Mouse (Mus musculus) fibroblast of lung, adult 2 months (primary cell): ENCODE data around the gene Tap1.
"Not testable (repeated sequence)": the region's sequence is repeated elsewhere in the genome, so short reads cannot be mapped to it uniquely, and the experiment has no call there.

Source experiments
- DNase-seq: peaks from one replicate; pipeline ENCODE4 v3.0.0-alpha.2; 2011; ENCODE audit warnings: low read depth

The Tap1 gene

DNA sequence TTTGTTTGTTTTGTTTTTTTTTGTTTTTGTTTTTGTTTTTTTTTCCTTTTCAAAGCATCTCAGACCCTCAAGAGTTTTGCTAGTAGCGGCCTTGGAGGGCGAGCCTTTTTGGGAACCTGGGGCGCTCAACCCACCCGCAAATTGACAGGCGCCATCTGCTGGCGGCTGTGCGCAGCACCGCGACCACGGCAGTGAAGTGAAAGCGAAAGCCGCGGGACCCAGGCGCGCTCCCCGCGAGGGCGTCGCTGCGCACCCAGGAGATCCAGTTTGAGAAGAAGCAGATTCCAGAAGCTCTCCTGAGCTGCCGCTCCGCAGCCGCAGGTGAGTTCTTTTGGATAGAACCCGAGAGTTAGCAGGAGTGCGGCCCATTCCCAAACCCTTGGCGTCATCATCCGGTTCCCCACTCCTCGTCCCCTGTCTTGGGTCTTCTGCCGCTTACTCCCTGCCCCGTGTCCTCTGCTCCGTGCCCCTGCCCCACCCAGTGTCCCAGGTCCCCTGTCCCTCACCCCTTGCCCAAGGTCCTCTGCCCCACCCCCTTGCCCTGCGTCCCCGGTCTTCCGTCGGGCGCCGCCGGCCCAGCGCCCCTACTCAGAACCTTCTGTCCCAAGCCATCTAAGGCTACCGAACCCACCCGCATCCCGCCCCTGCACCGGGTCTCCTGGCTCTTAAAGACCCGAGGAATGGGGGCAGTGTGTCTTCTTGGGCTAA is 17.1 kb downstream of the Tap1 start:
- no peak for DNase-seq

DNA sequence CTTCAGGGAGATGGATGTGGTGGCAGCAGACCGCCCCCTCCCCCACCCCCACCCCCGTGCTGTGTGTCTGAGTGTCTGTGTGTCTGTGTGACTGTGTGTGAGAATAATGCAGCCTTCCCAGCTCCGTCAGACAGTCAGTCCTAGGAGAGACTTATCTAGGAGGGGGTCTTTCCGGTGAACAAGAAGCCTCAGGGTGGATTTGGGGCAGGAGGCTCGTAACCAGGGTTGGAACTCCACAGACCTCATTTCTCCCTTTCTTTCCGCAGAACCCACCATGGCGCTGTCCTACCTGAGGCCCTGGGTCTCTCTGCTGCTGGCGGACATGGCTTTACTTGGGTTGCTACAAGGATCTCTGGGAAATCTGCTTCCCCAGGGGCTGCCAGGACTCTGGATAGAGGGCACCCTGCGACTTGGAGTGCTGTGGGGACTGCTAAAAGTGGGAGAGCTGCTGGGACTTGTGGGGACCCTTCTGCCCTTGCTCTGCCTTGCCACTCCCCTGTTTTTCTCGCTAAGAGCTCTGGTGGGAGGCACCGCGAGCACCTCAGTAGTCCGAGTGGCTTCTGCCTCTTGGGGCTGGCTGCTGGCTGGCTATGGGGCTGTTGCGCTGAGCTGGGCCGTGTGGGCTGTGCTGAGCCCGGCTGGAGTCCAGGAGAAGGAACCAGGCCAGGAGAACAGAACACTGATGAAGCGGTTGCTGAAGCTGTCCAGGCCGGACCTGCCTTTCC is 17.8 kb downstream of the Tap1 start:
- DNase-seq = no peak

DNA sequence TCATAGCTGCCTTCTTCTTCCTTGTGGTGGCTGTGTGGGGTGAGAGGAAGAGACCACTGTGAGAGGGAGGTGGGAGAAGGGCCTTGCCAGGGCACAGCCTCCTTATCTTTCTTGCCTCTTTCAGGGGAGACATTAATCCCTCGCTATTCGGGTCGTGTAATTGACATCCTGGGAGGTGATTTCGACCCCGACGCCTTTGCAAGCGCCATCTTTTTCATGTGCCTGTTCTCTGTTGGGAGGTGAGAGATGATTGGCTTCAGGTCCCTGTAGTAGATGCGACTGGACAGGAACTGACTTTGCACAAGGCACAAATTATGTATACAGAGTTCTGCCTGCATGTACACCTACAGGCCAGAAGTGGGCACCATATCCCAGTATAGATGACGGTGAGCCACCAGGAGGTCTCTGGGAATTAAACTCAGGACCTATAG is 18.4 kb downstream of the Tap1 start:
- DNase-seq = no peak

DNA sequence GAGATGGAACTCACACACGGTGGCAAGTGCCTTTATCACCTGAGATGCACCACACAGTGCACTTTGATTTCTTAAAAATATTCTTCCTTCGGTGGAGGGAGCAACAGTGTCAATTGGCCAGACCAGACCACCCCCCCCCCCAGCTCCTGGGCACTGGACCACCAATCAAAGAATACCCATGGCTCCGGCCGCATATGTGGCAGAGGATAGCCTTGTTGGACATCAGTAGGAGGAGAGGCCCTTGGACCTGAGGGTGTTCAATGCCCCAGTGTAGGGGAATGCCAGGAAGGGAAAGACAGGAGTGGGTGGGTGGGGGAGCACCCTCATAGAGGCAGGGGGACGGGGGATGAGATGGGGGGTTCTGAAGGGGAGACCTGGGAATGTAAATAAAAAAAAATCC is 19.4 kb downstream of the Tap1 start:
- DNase-seq = no peak

DNA sequence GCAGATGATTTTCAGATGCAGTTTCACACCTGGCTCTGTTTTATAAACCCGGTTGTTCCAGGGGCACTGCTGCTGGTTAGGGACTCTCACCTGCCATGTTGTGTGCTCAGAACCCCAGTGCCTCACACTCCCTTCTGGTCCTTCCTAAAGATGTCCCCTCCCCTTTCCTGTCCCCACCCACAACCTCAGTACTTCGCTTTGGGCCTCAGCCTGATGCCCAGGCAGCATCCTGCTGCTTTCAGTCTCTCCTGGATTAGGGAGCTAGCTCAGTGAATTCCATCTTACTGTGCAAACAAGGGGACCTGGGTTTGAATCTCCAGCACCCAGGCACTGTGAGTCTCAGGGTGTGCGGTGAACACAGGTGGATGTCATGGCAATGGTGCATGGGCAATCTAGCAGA is 20.1 kb downstream of the Tap1 start:
- no peak for DNase-seq

DNA sequence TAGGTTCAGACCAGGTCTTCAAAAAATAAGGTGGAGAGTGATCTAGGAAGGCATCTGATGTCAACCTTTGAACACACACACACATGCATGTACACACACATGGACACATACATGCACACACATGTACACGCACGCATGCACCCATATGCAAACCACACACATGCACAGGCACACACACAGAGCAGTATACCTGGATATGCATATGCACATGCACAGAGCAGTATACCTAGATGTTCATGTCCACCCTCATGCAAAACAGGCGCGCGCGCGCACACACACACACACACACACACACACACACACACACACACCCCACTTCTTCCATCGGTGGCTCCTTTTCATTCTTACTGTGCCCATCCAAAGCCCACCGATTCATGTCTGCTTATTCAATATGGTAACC is 20.5 kb downstream of the Tap1 start:
- DNase-seq = no peak

DNA sequence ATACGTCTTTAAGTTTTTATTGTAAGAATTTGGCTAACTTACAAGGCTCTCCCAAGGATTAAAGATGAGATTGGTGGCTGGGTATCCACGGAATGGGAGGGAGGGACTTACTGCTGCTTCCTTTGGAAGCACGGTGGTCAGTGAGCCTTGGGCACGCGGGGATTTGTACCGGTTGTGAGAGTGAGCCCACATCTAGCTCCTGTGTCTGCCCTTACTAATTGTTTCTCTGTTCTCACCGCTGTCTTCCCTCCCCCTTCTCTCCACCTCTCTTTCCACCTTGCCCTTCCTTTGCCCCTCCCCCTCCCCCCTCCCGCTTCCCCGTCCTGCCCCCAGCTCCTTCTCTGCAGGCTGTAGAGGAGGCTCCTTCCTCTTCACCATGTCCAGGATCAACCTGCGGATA is 21.1 kb downstream of the Tap1 start:
- DNase-seq = no peak

DNA sequence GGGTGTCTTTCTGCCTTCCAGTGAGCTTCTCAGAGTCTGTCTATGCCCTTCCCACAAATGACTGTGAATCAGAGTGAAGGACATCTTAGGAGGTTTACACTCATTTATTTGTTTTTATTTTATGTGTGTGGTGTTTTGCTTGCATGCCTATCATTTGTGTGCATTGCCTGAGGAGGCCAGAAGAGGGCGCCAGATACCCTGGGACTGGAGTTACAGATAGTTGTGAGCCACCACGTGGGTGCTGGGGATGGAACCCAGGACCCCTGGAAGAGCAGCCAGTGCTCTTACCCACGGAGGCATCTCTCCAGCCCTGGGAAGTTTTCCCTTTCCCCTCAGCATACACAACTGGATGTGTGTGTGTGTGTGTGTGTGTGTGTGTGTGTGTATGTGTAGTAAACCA is 22.3 kb downstream of the Tap1 start:
- DNase-seq = no peak

DNA sequence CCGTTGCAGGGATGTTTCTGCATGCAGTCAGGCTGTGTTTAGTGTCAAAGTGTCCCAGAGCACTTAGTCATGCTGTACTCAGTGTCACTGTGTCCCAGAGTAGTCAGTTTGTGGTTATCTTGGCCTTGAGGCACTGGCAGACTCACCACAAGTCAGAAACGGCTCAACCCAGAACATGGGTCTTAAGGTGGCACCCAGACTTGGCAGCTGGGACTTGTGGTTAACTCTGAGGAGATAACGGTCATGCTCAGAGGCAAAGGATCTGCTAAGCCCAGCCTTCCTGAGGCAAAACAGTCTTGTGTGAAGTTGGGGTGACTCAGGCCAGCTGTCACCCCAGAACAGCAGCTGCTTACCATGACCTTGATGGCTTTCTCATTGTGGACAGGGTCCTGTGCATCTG is 23.2 kb downstream of the Tap1 start:
- no peak for DNase-seq

DNA sequence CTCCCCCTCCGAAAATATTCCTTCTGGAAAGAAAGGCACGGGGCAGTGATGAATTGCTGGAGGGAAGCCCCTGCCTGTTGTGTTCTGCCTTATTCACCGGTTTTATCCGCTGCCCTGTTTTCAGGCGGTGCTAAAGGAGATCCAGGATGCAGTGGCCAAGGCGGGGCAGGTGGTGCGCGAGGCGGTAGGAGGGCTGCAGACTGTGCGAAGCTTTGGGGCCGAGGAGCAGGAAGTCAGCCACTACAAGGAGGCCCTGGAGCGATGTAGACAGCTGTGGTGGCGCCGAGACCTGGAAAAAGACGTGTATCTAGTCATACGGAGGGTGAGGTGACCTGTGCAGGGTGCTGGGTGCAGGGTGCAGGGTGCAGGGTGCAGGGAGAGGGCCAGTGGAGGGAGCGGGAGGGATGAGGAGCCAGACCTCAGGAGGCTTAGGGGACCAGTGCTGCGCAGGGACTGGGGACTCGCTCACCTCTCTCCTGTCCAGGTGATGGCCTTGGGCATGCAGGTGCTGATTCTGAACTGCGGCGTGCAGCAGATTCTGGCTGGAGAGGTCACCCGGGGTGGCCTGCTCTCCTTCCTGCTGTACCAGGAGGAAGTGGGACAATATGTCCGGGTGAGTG is 24.5 kb downstream of the Tap1 start:
- DNase-seq = no peak

DNA sequence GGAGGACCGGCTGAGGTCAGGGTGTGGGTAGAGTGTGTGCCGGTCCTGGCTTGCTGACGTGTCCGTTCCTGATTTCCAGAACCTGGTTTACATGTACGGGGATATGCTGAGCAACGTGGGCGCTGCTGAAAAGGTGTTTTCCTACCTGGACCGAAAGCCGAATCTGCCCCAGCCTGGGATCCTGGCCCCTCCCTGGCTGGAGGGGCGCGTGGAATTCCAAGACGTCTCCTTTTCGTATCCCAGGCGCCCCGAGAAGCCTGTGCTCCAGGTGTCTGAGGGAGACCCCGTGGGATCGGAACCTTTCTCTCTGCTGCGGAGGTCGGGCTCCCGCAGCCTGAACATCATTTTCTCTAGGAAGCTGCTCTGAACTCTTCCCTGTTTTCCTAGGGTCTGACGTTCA is 26.6 kb downstream of the Tap1 start:
- DNase-seq = no peak

DNA sequence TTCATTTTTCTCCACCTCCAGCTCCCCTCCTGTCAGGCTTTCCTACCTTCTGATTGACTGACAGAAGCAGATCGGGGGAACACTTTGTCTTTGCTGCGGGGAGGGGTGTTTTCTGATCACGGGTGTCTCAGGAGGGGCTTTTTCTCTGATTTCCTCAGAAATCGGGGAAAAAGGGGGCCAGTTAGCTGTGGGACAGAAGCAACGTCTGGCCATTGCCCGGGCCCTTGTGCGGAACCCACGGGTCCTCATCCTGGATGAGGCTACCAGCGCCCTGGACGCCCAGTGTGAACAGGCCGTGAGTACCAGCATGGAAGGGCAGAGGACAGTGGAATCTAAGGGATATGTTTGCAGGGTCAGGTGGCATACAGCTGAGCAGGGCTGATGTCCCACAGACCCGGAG is 27.8 kb downstream of the Tap1 start:
- no peak for DNase-seq

DNA sequence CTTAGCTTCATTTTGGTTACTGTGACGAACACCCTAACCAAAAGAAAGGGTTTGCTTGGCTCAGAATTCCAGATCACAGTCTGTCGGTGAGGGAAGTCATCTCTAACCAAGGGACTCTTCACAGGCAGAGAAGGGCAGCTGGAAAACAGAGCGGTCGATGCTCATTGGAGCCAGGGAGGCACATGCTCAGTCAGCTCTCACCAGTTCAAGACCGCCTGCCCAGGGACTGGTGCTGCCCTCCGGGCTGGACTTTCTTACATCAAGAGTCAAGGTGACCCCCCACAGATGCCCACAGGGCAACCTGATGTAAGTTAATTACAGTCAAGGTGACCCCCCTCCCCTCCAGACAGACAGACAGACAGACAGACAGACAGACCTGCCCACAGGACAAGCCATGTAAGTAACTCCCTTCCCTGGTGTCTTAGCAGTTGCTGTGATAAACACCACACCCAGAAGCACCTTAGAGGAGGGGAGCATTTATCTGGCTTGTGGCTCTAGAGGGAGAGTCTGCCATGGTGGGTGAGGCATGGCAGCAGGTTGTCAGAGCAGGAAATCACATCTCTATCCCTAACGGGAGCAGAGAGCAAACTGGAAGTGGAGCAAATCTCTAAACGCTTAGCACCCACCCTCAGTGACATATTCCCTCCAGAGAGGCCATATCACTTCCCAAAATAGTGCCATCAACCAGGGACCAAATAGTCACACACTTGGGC is 30.0 kb downstream of the Tap1 start:
- DNase-seq = no peak

DNA sequence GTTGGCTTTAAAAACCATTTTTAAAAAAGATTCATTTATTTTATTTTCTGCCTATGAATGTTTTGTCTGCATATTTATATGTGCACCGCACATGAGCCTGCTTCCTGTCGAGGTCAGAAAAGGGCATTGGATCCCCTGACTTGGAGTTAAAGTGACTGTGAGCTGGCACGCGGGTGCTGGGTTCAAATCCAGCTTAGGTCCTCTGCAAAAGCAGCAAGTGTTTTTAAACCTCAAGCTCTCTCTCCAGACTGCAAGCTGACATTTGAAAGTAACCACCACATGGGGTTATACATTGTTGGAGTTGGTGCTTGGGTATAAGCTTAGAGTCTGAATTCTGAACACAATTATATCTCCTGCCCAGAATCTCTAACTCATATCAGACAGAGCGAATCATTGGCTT is 30.6 kb downstream of the Tap1 start:
- DNase-seq = no peak

DNA sequence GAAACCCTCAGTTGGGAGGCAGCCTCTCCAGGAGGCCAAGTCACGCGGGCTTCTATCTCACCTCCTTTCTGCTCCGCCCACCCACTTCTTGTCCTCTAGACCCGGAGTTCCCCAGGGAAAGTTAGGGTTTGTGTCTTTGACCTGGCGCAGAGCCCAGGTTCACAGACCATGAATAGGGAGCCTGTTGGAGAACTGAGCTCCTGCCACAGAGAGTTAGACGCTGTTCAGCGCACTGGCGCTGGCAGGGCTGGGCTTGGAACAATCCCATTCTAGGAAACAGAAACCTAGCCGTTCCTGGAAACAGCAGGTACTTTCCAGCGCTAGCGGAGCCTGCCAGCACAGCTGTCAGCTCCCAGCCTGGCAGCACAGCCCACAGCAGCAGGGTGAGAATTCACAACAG is 31.3 kb downstream of the Tap1 start:
- DNase-seq = peak; percentile 97

DNA sequence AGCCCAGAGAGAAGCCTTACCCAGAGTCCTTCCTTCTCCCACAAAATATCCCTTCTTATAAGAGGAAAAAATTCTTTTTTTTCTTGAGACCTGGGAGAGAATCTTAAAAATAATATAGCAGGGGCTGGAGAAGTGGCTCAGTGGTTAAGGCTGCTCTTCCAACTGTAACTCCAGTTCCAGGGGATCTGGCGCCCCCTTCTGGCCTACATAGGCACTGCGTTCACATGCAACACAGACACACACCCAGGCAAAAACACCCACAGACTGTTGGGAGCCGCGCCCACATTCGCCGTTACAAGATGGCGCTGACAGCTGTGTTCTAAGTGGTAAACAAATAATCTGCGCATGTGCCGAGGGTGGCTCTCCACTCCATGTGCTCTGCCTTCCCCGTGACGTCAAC is 31.7 kb downstream of the Tap1 start:
- DNase-seq = not testable (repeated sequence)

DNA sequence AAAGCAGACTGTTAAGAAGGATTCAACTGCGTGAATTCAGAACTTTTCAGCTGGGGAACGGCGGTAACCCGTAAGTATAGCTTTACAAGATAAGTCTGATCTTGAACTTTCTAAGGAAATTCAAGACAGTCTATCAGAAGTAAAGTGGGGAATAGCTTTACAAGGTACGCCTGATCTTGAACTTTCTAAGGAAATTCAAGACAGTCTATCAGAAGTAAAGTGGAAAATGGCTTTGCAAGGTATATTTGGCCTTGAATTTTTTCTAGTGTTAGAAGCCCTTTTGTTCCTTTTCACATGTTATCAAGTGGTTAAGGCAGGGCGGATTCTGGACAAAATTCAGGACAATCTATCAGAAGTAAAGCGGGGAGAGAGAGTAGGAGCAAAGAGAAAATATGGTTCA is 32.4 kb downstream of the Tap1 start:
- not testable (repeated sequence) for DNase-seq

DNA sequence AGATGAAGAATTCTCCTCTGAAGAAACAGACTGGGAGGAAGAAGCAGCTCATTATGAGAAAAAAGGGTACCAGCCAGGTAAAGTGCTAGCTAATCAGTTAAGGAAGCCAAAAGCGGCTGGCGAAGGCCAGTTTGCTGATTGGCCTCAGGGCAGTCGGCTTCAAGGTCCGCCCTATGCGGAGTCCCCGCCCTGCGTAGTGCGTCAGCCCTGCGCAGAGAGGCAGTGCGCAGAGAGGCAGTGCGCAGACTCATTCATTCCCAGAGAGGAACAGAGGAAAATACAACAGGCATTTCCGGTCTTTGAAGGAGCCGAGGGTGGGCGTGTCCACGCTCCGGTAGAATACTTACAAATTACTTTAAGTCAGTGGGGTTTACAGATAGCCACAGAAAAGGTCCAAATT is 33.0 kb downstream of the Tap1 start:
- DNase-seq = not testable (repeated sequence)

DNA sequence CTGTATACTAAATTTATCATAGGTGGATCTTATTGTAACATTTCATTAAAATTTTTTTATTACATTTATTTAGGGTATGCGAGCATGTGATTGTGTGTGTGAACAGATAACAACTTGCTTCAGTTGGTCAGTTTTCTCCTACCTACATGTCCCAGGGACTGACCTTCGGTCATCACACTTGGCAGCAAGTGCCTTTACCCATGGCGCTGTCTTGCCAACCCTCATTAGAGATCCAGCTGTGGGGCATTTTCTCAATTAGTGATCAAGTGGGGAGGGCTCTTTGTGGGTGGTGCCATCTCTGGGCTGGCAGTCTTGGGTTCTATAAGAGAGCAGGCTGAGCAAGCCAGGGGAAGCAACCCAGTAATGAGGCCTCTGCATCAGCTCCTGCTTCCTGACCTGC is 37.5 kb downstream of the Tap1 start:
- no peak for DNase-seq

DNA sequence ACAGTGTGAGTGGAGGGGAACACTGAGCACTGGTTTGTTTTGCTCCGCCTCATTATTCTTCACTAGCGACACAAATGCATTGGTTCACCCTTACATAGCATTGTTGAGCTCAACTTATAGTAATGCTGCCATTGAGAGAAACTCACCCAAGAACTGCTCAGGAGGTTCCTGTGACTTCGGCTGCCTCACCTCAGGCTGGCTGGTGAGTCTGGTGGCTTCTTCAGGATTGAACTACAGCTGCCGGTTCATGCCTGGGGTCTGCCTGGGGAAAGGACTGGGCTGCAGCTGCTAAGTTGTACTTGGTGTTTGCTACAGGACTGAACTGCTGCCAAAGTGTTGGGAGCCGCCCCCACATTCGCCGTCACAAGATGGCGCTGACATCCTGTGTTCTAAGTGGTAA is 38.1 kb downstream of the Tap1 start:
- no peak for DNase-seq

DNA sequence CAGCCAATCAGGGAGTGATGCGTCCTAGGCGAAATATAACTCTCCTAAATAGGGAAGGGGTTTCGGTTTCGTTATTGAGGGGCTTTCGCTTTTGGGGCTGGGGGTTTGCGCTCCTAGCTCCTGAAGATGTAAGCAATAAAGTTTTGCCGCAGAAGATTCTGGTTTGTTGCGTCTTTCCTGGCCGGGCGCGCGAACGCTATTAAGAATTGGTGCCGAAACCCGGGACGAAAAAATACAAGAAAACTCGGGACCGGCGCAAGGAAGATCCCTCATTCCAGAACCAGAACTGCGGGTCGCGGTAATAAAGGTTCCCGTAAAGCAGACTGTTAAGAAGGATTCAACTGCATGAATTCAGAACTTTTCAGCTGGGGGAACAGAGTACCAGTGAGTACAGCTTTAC is 38.6 kb downstream of the Tap1 start:
- DNase-seq = not testable (repeated sequence)

DNA sequence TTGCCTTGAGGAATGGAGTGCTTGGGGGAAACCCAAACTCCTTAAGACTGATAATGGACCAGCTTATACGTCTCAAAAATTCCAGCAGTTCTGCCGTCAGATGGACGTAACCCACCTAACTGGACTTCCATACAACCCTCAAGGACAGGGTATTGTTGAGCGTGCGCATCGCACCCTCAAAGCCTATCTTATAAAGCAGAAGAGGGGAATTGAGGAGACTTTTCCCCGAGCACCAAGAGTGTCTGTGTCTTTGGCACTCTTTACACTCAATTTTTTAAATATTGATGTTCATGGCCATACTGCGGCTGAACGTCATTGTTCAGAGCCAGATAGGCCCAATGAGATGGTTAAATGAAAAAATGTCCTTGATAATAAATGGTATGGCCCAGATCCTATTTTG is 43.6 kb downstream of the Tap1 start:
- not testable (repeated sequence) for DNase-seq

DNA sequence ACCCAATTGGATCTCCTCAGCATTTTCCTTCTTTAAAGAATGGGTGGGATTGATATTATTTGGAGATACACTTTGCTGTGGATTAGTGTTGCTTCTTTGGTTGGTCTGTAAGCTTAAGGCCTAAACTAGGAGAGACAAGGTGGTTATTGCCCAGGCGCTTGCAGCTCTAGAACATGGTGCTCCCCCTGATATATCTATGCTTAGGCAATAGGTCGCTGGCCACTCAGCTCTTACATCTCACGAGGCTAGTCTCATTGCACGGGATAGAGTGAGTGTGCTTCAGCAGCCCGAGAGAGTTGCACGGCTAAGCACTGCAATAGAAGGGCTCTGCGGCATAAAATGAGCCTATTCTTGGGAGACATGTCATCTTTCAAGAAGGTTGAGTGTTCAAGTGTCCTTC is 44.7 kb downstream of the Tap1 start:
- DNase-seq = not testable (repeated sequence)
